Mouse (Mus musculus) hindbrain, embryonic 12.5 days (tissue): ENCODE results near the gene Dnaic1. TPM values are rescaled to one million over a fixed set of nuclear protein-coding genes. Genes with fewer than 3 reads are reported as not detected.

Experiments used
- ATAC-seq: fragments of 200-750 bp; cut with Nextera tagmentation; 2 replicates; pipeline ENCODE4 v1.8.0; 2017; ENCODE audit warnings: moderate TSS enrichment; ENCODE audit not compliant: low FRiP score
- H3K27ac ChIP-seq: fragments of 300-500 bp; sonication (generic); 2 replicates; pipeline ENCODE4 v1.5.1; 2016; ENCODE audit warnings: mild to moderate bottlenecking
- H3K27me3 ChIP-seq: fragments of 300-500 bp; sonication (generic); 2 replicates; pipeline ENCODE4 v1.6.1; 2016; ENCODE audit warnings: mild to moderate bottlenecking
- H3K36me3 ChIP-seq: fragments of 300-500 bp; sonication (generic); 2 replicates; pipeline ENCODE4 v1.6.1; 2016; ENCODE audit warnings: mild to moderate bottlenecking
- H3K4me1 ChIP-seq: fragments of 300-500 bp; sonication (generic); 2 replicates; pipeline ENCODE4 v1.6.1; 2016
- H3K4me2 ChIP-seq: fragments of 300-500 bp; sonication (generic); replicated peaks from 2 replicates; pipeline ENCODE4 v1.6.1; 2016; ENCODE audit warnings: mild to moderate bottlenecking
- H3K4me3 ChIP-seq: fragments of 300-500 bp; sonication (generic); 2 replicates; pipeline ENCODE4 v1.5.1; 2016; ENCODE audit warnings: mild to moderate bottlenecking
- H3K9ac ChIP-seq: fragments of 300-500 bp; sonication (generic); 2 replicates; pipeline ENCODE4 v1.6.1; 2016; ENCODE audit warnings: mild to moderate bottlenecking, moderate library complexity
- H3K9me3 ChIP-seq: fragments of 300-500 bp; sonication (generic); replicated peaks from 2 replicates; pipeline ENCODE4 v1.6.1; 2016; ENCODE audit warnings: mild to moderate bottlenecking
- WGBS: fragments of 180-500 bp; shearing (Covaris S2); methylation state at CpG from one replicate; pipeline ENCODE4 v1.1.7; 2016; 5-methylcytosine and 5-hydroxymethylcytosine counted together
- polyA plus RNA-seq: library from polyadenylated mRNA; unstranded; fragments of >200 nt; fragmentation: Nextera tagmentation; extraction: Ambion mirVana; gene quantifications from 2 replicates; pipeline ENCODE4 v1.2.1, GENCODE M21; 2016

Dnaic1 gene
- polyA plus RNA-seq, 1 experiment from 2014 or later, result 2.8 TPM

DNA sequence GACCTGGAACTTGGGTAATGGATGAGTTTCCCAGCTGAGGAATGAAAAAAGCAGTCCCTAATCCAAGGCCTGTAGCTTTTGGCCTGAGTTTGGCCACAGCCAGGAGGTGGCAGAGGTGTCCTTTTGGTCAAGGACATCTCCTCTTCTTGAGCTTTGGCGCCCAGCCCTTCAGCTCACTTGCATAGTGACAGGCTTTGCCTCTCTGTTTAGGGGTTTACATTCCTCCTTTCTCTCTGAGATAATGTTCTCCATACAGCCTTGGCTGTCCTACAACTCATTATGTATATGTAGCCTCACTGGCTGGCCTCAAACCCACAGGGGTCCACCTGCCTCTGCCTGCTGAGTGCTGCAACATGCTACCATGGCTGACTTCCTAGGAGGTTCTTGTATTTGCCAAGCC is 22.5 kb upstream of the Dnaic1 start:
- no peaks in the 10 kb centered on the region for H3K36me3 ChIP-seq
- ATAC-seq, result no peak
- H3K4me2 ChIP-seq, result no peak overlapping the region
- H3K9ac ChIP-seq, result no peak overlapping the region
- H3K4me3 ChIP-seq, result no peak overlapping the region
- H3K4me1 ChIP-seq, result peaks cover 18% of the 10 kb centered on the region
- WGBS, result 86% methylated on average over 1 of the region's 1 CpGs
- no peaks in the 10 kb centered on the region for H3K9me3 ChIP-seq
- H3K27me3 ChIP-seq, result no peaks in the 10 kb centered on the region
- H3K27ac ChIP-seq, result no peak overlapping the region

DNA sequence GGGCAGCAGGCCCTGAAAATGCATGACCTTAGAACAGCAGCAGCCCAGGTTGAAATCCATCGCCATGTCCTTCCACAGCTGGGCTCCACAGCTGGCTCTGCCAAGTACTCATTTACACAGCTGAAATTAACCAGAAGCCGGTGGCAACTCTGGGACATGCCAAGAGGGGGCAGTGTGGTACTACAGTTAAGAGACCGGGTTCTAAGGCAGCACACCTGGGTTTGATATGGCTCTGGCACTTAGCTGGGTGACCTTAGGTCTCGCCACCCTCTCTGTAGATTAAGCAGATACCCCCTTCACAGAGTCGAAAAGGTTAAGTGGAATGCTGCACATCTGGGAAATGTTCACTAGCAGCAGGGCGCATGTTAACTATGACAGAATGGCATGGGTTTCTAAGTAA is 17.0 kb upstream of the Dnaic1 start:
- WGBS, result 37% methylated on average over 6 of the region's 6 CpGs
- Histone ChIP-seq H3K27ac (no peak overlapping the region), H3K4me1 (peaks cover 38% of the 10 kb centered on the region), H3K4me2 (no peak overlapping the region), H3K4me3 (no peak overlapping the region), H3K27me3 (no peaks in the 10 kb centered on the region), H3K9me3 (no peaks in the 10 kb centered on the region), H3K36me3 (no peaks in the 10 kb centered on the region), H3K9ac (no peak overlapping the region)
- ATAC-seq, result no peak

DNA sequence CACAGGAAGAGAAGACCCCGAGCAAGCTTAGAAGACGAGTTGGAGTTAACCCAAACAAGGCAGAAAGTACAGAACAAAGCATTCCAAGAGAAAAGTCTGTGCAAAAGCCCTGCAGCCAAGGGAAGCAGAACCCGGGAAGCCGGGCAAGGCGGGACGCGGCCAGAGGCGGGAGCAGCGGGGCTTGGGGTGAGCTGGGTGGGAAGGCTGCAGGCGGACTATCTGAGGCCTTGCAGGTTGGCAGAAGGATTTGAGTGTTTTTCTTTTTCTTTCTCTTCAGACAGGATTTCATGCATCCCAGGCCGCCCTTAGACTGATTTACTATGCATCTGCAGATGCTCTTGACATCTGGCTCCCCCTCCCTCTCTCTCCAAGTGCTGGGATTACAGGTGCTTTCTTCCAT is 16.5 kb upstream of the Dnaic1 start:
- Histone ChIP-seq H3K9ac (0 out of 2 replicates have a peak overlapping the region, but pooled peaks have one; percentile 8), H3K36me3 (no peaks in the 10 kb centered on the region), H3K27ac (no peak overlapping the region), H3K27me3 (no peaks in the 10 kb centered on the region), H3K4me1 (peaks cover 38% of the 10 kb centered on the region), H3K9me3 (no peaks in the 10 kb centered on the region), H3K4me3 (no peak overlapping the region), H3K4me2 (no peak overlapping the region)
- ATAC-seq, result no peak
- WGBS, result 79% methylated on average over 11 of the region's 11 CpGs

DNA sequence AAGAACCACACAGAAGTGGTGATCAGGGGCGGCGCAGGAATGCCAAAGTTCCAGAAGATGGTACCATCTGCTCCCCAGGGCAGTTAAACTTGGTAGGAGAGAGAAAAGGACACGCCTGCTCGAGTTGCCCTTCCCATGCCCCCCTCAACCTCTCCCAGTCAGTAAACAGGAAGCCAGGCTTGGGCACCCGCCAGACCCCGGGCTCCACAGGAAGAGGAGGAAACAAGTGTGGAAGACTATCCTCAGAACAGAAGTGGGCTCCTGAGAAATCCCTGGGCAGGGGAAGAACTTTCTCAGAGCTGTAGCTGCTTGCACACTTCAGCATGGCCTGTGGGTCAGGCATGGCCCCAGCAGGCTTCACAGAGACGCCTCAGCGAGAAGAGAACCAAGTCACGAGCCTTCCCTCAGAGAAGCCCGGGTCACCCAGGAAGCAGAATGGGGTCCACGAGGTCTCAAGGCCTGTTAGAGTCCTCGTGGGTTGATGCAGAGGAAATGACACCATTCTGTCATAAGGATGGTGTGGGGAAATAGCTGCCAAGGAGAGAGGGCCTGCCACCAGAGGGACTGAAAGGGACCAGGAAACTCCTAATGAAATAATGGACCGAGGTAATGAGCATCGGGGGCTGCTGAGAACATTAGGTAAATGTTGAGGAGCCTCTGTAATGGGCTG is 14.4 kb upstream of the Dnaic1 start:
- 79% methylated on average over 14 of the region's 14 CpGs for WGBS
- Histone ChIP-seq H3K9me3 (no peaks in the 10 kb centered on the region), H3K9ac (no peak overlapping the region), H3K36me3 (no peaks in the 10 kb centered on the region), H3K4me1 (peaks cover 38% of the 10 kb centered on the region), H3K27me3 (no peaks in the 10 kb centered on the region), H3K27ac (no peak overlapping the region), H3K4me2 (no peak overlapping the region), H3K4me3 (no peak overlapping the region)
- no peak for ATAC-seq

DNA sequence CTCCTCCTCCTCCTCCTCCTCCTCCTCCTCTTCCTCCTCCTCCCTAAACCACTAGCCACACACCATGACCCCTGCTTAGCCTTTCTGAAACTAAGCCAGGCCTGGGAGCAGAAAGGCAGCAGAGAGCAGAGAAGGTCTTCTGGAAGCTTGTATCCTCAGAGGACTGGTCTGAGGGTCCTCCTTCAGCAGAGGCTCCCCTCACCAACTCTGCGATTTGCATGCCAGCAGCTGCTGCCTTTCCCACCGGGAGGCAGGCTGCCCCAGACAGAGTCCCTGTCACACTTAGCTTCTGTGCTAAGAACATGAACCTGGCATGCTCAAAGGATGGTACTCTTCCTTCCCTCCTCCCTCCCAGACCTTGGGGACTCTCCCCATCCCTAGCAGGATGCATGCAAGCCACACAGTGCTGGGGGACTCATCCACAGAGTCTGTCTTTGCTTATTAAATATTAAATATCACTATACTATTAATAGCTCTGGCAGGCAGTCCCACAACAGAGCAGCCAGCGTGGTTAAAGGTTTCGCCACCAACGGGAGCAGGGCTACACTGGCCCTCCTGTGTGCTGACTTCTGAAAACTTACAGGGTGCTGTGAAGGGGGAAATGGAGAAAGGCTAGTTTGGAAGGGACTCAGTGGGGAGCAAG is 13.1 kb upstream of the Dnaic1 start:
- no peak overlapping the region for H3K4me3 ChIP-seq
- H3K9ac ChIP-seq, result no peak overlapping the region
- peak overlapping the region; percentile 35; the same call in 1 of the 2 replicates for H3K27ac ChIP-seq

DNA sequence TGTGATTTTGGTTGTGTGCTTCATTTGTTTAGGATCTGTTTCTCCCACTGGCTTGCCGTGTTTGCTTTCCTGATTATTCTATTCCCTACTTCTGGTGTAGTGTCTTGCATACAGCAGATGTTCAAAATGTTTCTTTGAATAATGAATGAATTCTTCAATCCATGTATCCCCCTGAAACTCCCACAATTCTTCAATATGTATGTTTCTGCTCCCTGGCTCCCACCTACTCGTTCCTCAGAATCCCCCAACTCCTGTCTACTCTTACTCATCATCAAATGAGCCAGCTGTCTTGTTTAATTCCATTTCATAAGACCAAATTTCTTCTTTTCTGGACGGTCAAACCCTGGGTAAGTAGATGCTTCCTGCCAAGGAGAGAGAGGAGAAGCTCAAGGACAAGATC is 12.5 kb upstream of the Dnaic1 start:
- WGBS, result 73% methylated on average over 3 of the region's 3 CpGs
- H3K27me3 ChIP-seq, result no peaks in the 10 kb centered on the region
- H3K9ac ChIP-seq, result no peak overlapping the region
- no peak overlapping the region for H3K4me2 ChIP-seq
- no peaks in the 10 kb centered on the region for H3K9me3 ChIP-seq
- H3K4me1 ChIP-seq, result peaks cover 36% of the 10 kb centered on the region
- H3K27ac ChIP-seq, result no peak overlapping the region; the same call in 1 of the 2 replicates
- no peaks in the 10 kb centered on the region for H3K36me3 ChIP-seq
- no peak for ATAC-seq
- H3K4me3 ChIP-seq, result no peak overlapping the region

More for the DNA sequence above, 13.1 kb upstream of the Dnaic1 start:
- WGBS, result 46% methylated on average over 5 of the region's 5 CpGs
- ATAC-seq, result peak; percentile 42; the same call in 1 of the 2 replicates
- Histone ChIP-seq H3K4me1 (peaks cover 38% of the 10 kb centered on the region), H3K9me3 (no peaks in the 10 kb centered on the region), H3K36me3 (no peaks in the 10 kb centered on the region), H3K4me2 (no peak overlapping the region), H3K27me3 (no peaks in the 10 kb centered on the region)

DNA sequence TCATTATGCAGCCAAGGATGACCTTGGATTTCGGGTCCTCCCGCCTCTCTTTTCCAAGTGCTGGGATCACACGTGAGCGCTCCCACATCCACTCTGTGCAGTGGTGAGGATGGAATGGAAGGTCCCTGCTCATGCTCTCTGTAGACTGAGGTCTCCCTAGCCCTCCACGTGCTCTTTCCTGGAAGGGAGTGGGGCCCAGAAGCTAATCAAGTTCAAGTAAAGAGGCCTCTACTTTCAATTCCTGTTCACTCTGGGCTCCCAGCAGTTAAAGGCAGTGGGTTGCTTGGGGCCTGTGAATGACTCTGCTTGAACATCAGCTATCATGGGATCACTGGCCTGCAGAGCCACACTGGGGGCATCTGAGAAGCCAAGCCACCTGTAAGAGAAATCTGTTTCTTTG is 6.3 kb upstream of the Dnaic1 start:
- H3K27me3 ChIP-seq, result no peaks in the 10 kb centered on the region
- H3K27ac ChIP-seq, result no peak overlapping the region
- H3K4me3 ChIP-seq, result no peak overlapping the region
- H3K36me3 ChIP-seq, result peaks cover 2% of the 10 kb centered on the region; the same call in 1 of the 2 replicates
- peaks cover 27% of the 10 kb centered on the region for H3K4me1 ChIP-seq
- H3K9me3 ChIP-seq, result no peaks in the 10 kb centered on the region
- H3K9ac ChIP-seq, result no peak overlapping the region
- H3K4me2 ChIP-seq, result no peak overlapping the region
- 85% methylated on average over 5 of the region's 5 CpGs for WGBS
- ATAC-seq, result no peak

DNA sequence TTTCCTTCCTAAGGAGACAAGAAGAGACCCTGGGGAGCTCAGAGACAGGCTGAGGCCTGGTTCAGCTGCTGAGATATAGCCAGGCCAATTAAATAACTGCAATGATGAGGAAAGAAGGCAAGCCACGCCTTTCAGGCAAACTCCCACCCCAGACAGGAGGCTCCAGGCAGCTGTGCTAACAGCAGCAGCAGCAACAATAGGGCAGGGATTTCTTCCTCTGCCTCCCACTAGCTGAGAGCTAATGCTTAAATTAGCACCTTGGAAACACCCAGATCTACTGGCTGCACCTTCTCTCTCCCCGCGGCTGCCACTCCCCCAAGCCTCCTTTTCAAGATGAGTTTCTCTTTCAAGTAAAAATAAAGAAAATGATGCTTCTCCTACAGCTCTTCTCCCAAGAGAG is 3.5 kb upstream of the Dnaic1 start:
- 13% methylated on average over 3 of the region's 3 CpGs for WGBS
- no peak for ATAC-seq
- Histone ChIP-seq H3K36me3 (peaks cover 2% of the 10 kb centered on the region; the same call in 1 of the 2 replicates), H3K4me2 (peak overlapping the region; percentile 6; the same call in 1 of the 2 replicates), H3K9me3 (no peaks in the 10 kb centered on the region), H3K4me3 (no peak overlapping the region), H3K27ac (peak overlapping the region; percentile 17; the same call in 1 of the 2 replicates), H3K27me3 (no peaks in the 10 kb centered on the region), H3K9ac (no peak overlapping the region), H3K4me1 (peaks cover 34% of the 10 kb centered on the region)

DNA sequence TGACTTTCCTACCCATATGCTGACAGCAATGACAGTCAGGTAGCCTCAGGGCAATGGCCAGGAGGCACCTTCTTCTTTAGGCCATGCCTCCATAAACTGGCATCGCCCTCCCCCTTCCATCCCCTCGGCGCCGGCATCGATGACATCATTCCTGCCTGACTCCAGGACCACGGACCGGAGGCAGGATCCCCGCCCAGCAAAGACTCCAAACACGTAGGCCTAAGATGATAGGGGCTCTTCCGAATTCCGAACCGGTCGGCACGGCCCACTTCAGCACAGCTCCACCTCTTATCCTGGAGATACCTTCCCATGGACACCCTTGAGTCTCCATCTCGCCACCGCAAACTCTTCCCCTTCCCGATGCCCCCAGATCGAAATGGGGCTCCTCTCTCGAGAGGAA is 1.3 kb upstream of the Dnaic1 start:
- WGBS, result 5% methylated on average over 19 of the region's 19 CpGs
- Histone ChIP-seq H3K9ac (peak overlapping the region; percentile 90), H3K4me1 (peaks cover 34% of the 10 kb centered on the region), H3K4me2 (peak overlapping the region; percentile 64), H3K4me3 (peak overlapping the region; percentile 77), H3K9me3 (no peaks in the 10 kb centered on the region), H3K27me3 (no peaks in the 10 kb centered on the region; the same call in 1 of the 2 replicates), H3K27ac (peak overlapping the region; percentile 94), H3K36me3 (peaks cover 2% of the 10 kb centered on the region; the same call in 1 of the 2 replicates)
- no peak for ATAC-seq

DNA sequence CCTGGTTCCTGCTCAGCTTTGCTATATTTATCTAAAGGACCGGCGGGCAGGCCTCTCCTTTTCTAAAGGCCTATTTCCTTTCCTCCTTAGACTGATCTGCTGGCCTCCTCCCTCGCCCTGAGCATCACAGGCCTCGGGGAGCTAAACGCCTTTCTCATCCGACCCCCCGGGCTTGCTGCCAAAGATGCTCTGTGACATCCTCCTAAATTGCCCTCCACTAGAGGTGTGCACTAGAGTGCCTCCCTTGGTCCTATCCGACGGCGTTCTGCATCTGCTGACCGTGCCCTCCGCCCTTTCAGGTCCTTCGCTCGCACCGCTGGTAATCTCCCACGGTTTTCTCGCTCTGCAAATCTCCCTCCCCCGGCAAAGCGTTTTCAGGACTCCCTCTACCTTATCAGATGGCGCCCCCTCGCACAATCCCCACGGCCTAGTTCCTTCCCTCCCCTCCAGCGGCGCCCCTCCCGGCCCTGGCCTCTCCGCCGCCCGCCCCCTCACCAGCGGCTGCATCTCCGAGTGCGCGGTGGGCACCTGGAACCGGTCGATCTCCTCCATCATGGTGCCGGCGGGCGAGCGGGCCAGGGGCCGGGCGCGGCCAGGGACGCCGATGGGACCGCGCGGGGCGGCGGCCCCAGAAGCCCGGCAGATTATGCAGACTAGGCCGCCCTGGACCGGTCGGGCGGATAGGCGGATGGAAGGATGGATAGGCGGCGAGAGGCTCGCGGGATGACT is 729 bp upstream of the Dnaic1 start:
- Histone ChIP-seq H3K4me1 (peaks cover 34% of the 10 kb centered on the region), H3K36me3 (no peaks in the 10 kb centered on the region), H3K9me3 (no peaks in the 10 kb centered on the region), H3K4me3 (peak overlapping the region; percentile 77), H3K4me2 (peak overlapping the region; percentile 64), H3K27me3 (no peaks in the 10 kb centered on the region; the same call in 1 of the 2 replicates), H3K27ac (peak overlapping the region; percentile 94), H3K9ac (peak overlapping the region; percentile 90)
- ATAC-seq, result peak; percentile 17
- WGBS, result under 1% methylated on average over 58 of the region's 58 CpGs

DNA sequence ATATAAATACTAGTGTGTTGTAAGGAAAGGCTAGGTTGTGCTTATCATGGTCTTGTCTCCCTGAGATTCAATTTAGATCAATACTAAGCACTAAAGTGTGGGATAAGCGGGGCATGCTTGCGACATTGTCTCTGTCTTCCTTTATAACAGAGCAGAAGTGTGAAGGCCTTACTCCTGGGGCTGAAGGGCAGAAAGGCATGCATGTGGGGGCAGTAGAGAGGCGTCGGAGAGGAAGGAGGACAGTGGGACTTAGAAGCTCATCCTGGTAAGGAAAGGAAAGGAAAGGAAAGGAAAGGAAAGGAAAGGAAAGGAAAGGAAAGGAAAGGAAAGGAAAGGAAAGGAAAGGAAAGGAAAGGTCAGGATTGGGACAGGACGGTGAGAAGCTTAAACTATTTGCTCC is 1.9 kb downstream of the Dnaic1 start:
- no peak for ATAC-seq
- Histone ChIP-seq H3K4me3 (no peak overlapping the region), H3K36me3 (no peaks in the 10 kb centered on the region), H3K9me3 (no peaks in the 10 kb centered on the region), H3K4me1 (peaks cover 25% of the 10 kb centered on the region), H3K27me3 (no peaks in the 10 kb centered on the region; the same call in 1 of the 2 replicates), H3K9ac (no peak overlapping the region), H3K27ac (no peak overlapping the region), H3K4me2 (no peak overlapping the region)
- whole genome bisulfite sequencing, result 25% methylated on average over 5 of the region's 5 CpGs

DNA sequence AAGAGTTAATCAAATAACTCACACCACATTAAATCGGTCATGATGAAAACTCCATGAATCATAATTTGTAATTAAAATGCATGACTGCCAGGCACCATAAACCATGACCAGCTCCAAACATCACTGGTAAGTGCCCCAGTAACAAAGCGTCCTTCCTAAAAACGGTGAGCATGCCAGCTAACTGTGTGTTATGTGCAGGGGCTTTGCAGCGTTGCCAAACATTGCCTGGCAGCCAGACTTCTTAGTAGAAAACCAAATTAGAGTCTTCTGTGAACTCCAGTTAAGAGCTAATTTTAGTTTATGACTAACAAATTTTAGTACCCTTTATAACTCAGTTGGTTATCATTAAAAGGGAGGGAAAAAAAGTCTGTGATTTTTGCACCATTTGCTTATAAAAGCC is 3.9 kb downstream of the Dnaic1 start:
- no peak for ATAC-seq
- no peaks in the 10 kb centered on the region for H3K9me3 ChIP-seq
- H3K9ac ChIP-seq, result no peak overlapping the region
- H3K4me3 ChIP-seq, result no peak overlapping the region
- no peak overlapping the region for H3K27ac ChIP-seq
- H3K27me3 ChIP-seq, result no peaks in the 10 kb centered on the region; the same call in 1 of the 2 replicates
- no peak overlapping the region for H3K4me2 ChIP-seq
- H3K4me1 ChIP-seq, result peaks cover 11% of the 10 kb centered on the region
- 71% methylated on average over 4 of the region's 4 CpGs for WGBS
- no peaks in the 10 kb centered on the region for H3K36me3 ChIP-seq
